Mouse (Mus musculus) lung, adult 2 months (tissue): ENCODE results near the gene Plcb3. TPM values are rescaled to one million over a fixed set of nuclear protein-coding genes. Genes with fewer than 3 reads are reported as not detected.

ENCODE experiments used
- DNase-seq: peaks from one replicate; pipeline ENCODE4 v3.0.0; 2022
- H3K4me1 ChIP-seq: fragments of 200-500 bp; 2 replicates; pipeline ENCODE4 v1.6.1; 2011; ENCODE audit warnings: low read length; ENCODE audit not compliant: control insufficient read depth, insufficient read depth
- H3K4me3 ChIP-seq: fragments of 200-500 bp; replicated peaks from 2 replicates; pipeline ENCODE3; 2011; ENCODE audit warnings: low read depth, mild to moderate bottlenecking, control low read depth, low read length; ENCODE audit errors: extremely low read depth
- CTCF ChIP-seq: fragments of 200-500 bp; IDR thresholded peaks from 2 replicates; pipeline ENCODE4 v1.5.1; 2011; ENCODE audit warnings: mild to moderate bottlenecking, low read length, control low read depth; ENCODE audit not compliant: insufficient read depth
- POLR2A ChIP-seq: fragments of 200-500 bp; IDR thresholded peaks from 2 replicates; pipeline ENCODE4 v1.6.1; 2011; ENCODE audit warnings: low read depth, mild to moderate bottlenecking, control low read depth, low read length, borderline replicate concordance; ENCODE audit errors: extremely low read depth
- WGBS: fragments of 180-500 bp; shearing (Covaris S2); methylation state at CpG from one replicate; pipeline ENCODE4 v1.1.7; 2018; 5-methylcytosine and 5-hydroxymethylcytosine counted together
- polyA plus RNA-seq: library from polyadenylated mRNA; depleted of rRNA; stranded (reverse); fragments of >200 nt; gene quantifications from 2 replicates; pipeline ENCODE4 v1.2.3, GENCODE M21; 2012

Gene Plcb3
- polyA plus RNA-seq, 1 experiment = 124 TPM

GRCm38 (mm10) chr19:6940396-6941351 lies 35.6 kb downstream of the Plcb3 start:
- no peak for TF ChIP-seq POLR2A
- no peak for TF ChIP-seq CTCF
- Histone ChIP-seq H3K4me1 (peaks cover 7% of the 10 kb centered on the region; the same call in 1 of the 2 replicates), H3K4me3 (peak overlapping the region; percentile 87)
- no peak for DNase-seq
- 21% methylated on average over 29 of the region's 29 CpGs for WGBS

- TF ChIP-seq CTCF = no peak
- Histone ChIP-seq H3K4me3 (no peak overlapping the region), H3K4me1 (peaks cover 7% of the 10 kb centered on the region; the same call in 1 of the 2 replicates)
- DNase-seq = no peak
- WGBS = 91% methylated on average over 20 of the region's 20 CpGs
These were observed 36.9 kb downstream of the Plcb3 start for GRCm38 (mm10) chr19:6939106-6940002.

GRCm38 (mm10) chr19:6937541-6938465 lies 38.5 kb downstream of the Plcb3 start:
- no peak for DNase-seq

GRCm38 (mm10) chr19:6936299-6936698 lies 40.0 kb downstream of the Plcb3 start:
- no peak overlapping the region for H3K4me3 ChIP-seq
- TF ChIP-seq POLR2A (no peak), CTCF (0 out of 2 replicates have a peak, but pooled peaks have one; percentile 29)
- no peak for DNase-seq
- peaks cover 7% of the 10 kb centered on the region; the same call in 1 of the 2 replicates for H3K4me1 ChIP-seq
- 29% methylated on average over 3 of the region's 3 CpGs for WGBS

More at GRCm38 (mm10) chr19:6937541-6938465, 38.5 kb downstream of the Plcb3 start:
- TF ChIP-seq CTCF = no peak
- no peak for TF ChIP-seq POLR2A
- WGBS = 79% methylated on average over 16 of the region's 16 CpGs
- peaks cover 9% of the 10 kb centered on the region; the same call in 1 of the 2 replicates for H3K4me1 ChIP-seq
- H3K4me3 ChIP-seq = no peak overlapping the region

- H3K4me3 ChIP-seq = peak within 1 kb of the TSS; percentile 42
- H3K4me1 ChIP-seq = peaks cover 5% of the 10 kb centered on the region; the same call in 1 of the 2 replicates
- DNase-seq = no peak
- WGBS = 15% methylated on average over 23 of the region's 23 CpGs
- TF ChIP-seq CTCF (no peak), POLR2A (no peak)
These were observed 41.9 kb downstream of the Plcb3 start, which contains the start of gene Kcnk4 for GRCm38 (mm10) chr19:6934195-6934977. Gene Kcnk4 (minus strand): TSS chr19:6934515.

GRCm38 (mm10) chr19:6933436-6934194 lies 42.7 kb downstream of the Plcb3 start:
- H3K4me1 ChIP-seq = peaks cover 5% of the 10 kb centered on the region; the same call in 1 of the 2 replicates
- 6% methylated on average over 58 of the region's 58 CpGs for WGBS
- DNase-seq = no peak
- H3K4me3 ChIP-seq = peak overlapping the region; percentile 42
- no peak for TF ChIP-seq POLR2A
- no peak for TF ChIP-seq CTCF

- peaks cover 5% of the 10 kb centered on the region; the same call in 1 of the 2 replicates for H3K4me1 ChIP-seq
- DNase-seq = no peak
- 46% methylated on average over 4 of the region's 4 CpGs for WGBS
- no peak overlapping the region for H3K4me3 ChIP-seq
- no peak for TF ChIP-seq POLR2A
- no peak for TF ChIP-seq CTCF
These were observed 43.2 kb downstream of the Plcb3 start for GRCm38 (mm10) chr19:6933102-6933435.

GRCm38 (mm10) chr19:6932018-6932417 lies 44.3 kb downstream of the Plcb3 start:
- WGBS = 50% methylated on average over 1 of the region's 1 CpGs
- no peak overlapping the region for H3K4me3 ChIP-seq

More at GRCm38 (mm10) chr19:6932018-6932417, 44.3 kb downstream of the Plcb3 start:
- TF ChIP-seq CTCF (no peak), POLR2A (no peak)
- DNase-seq = no peak
- peaks cover 5% of the 10 kb centered on the region; the same call in 1 of the 2 replicates for H3K4me1 ChIP-seq
